Mouse (Mus musculus): Measurements from ENCODE around the gene Gprin2. TPM values are rescaled to one million over a fixed set of nuclear protein-coding genes. Genes with fewer than 3 reads are reported as not detected.

Gprin2 gene
- under 1 TPM in 1 of 2 experiments, not detected in 1; 0.16 TPM for polyA plus RNA-seq (2017; shearing (Covaris generic))

GRCm38 (mm10) chr14:34201231-34202035 lies at the start of gene Gprin2:
TSS of gene Gprin2 (minus strand) at chr14:34201653.

DNA sequence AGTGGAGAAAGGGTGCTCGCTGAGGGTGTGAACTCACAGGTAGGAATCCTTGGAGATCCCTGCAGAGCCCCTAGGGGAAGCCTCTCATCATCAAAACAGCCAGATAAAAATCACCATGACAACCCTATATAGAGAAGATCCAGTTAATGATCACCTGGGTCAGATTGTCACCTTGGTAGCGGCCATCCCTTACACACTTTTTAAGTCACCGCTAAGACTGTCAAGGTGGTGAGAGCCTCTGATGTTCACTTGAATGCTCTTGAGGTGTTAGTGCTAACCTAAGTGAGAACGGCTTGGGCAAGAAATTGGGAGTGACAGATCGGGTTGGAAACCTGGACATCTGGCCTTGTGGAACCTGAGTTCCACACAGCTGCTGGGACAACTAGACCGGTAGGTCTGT lies 17.8 kb upstream of the Gprin2 start, which contains the start of gene Syt15:
Gene Syt15, plus strand, starts transcription at position 301 of the 400 bp plus-strand sequence.

DNA sequence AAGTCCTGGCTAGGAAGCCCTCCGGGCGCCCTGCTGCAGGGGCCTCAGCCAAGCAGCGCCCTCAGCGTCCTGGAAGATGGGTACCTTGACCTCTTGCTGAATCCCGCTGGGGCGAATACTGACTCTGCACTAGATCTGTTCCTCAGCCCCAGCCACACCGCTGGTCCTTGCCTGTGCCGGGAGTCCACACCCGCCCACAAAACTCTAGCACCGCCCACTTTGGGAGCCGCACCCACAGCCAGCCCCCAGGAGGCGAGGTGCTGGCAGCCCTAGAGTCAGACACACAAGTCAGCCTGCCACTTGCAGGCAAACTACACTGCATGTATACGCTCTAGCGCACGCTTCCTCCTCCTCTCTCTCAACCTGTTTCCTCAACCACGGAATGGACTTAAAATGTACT lies 49.1 kb downstream of the Gprin2 start, which contains the start of gene Npy4r:
Gene Npy4r, minus strand, starts transcription at position 148 of the 400 bp plus-strand sequence.

Other genes starting within 250 kb of the Gprin2 start
- gene Rbp3, start 247.7 kb downstream of the Gprin2 start, polyA plus RNA-seq (2017; shearing (Covaris generic)), result not detected
- gene Zfp488, start 222.9 kb downstream of the Gprin2 start, polyA plus RNA-seq (2017; shearing (Covaris generic)), result not detected
- under 1 TPM in 1 of 2 experiments, not detected in 1; 0.23 TPM for gene Gm30083, start 186.5 kb downstream of the Gprin2 start, polyA plus RNA-seq (2017; shearing (Covaris generic))
- gene Gm5460, start 184.9 kb downstream of the Gprin2 start, polyA plus RNA-seq (2017; shearing (Covaris generic)), result under 1 TPM in 1 of 2 experiments, not detected in 1; 0.17 TPM
- gene Antxrl, start 148.9 kb downstream of the Gprin2 start, polyA plus RNA-seq (2017; shearing (Covaris generic)), result not detected
- under 1 TPM in 1 of 2 experiments, not detected in 1; 0.09 TPM for gene Anxa8, start 115.7 kb downstream of the Gprin2 start, polyA plus RNA-seq (2017; shearing (Covaris generic))
- gene A630023A22Rik, start 98.9 kb downstream of the Gprin2 start, polyA plus RNA-seq (2017; shearing (Covaris generic)), result not detected
- gene Npy4r, start 49.2 kb downstream of the Gprin2 start, polyA plus RNA-seq (2017; shearing (Covaris generic)), result not detected
- gene Syt15, start 17.9 kb upstream of the Gprin2 start, polyA plus RNA-seq (2017; shearing (Covaris generic)), result under 1 TPM; 0.07 to 0.81 TPM
- gene Shld2, start 108.8 kb upstream of the Gprin2 start, polyA plus RNA-seq (2017; shearing (Covaris generic)), result 10 to 100 TPM; 21.6 to 26.9 TPM
- gene Glud1, start 109.1 kb upstream of the Gprin2 start, polyA plus RNA-seq (2017; shearing (Covaris generic)), result 100 to 1,000 TPM; 129 to 149 TPM
- gene Fam25c, start 153.8 kb upstream of the Gprin2 start, polyA plus RNA-seq (2017; shearing (Covaris generic)), result not detected
- gene Sncg, start 173.1 kb upstream of the Gprin2 start, polyA plus RNA-seq (2017; shearing (Covaris generic)), result under 1 TPM in 1 of 2 experiments, not detected in 1; 0.51 TPM
- under 1 TPM in 1 of 2 experiments, not detected in 1; 0.06 TPM for gene Mmrn2, start 173.8 kb upstream of the Gprin2 start, polyA plus RNA-seq (2017; shearing (Covaris generic))

Data from activated CD4-positive, CD25-positive, alpha-beta regulatory T cell (primary cell).